Mouse (Mus musculus): Measurements from ENCODE around the gene Ppp1r16b.

- peak; percentile 95 for TF ChIP-seq CTCF (IDR thresholded peaks at IDR 0.05; ENCODE audit: borderline replicate concordance, extremely low read depth, insufficient read depth, insufficient read length)
- TF ChIP-seq POLR2A (IDR thresholded peaks at IDR 0.05; ENCODE audit: borderline replicate concordance, extremely low read depth, insufficient read depth, insufficient read length, poor library complexity, severe bottlenecking), result no peak
Observed at GRCm38 (mm10) chr2:158641869-158642268, 23.3 kb upstream of the Ppp1r16b start.

All from brain, embryonic 14.5 days (tissue).